ENCODE assay signal across 8 mouse cellular contexts in the genomic region with DNA sequence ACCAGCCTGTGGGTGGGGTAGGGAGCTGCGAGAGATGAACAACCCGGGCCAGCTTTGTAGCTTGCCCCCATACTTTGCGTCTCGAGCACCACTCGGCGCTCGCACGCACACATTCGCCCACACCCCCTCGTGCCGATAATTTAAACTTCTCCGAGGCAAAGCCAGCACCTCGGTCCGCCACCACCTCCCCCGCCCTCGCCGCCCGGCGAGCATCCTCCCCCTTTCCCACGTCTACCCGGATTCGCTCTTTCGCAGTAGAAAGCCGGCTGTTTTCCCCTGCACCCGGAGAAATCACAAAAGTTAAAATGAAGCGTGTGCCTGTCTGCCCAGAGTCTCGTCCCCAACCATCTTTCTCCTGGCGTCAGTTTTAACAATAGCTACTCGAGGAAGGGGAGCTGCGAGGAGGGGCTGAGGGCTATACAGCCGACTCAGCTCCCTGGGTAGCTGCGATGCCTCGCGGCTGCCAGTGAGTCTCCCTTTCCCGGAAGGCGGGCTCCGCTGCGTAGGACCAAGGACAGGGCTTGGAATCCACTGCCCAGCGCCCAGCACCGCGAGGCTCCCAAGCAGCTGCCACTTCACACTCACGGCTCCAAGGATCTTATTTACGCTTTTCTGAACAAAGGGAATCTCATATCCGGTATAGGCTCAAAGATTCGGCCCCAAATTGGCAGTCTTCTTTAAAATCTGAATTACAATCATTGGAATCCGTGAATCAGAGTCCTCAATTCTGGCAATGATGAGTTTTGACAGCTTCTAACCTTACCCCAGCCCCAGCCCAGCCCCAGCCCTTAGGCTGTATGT. TPM values are rescaled to one million over a fixed set of nuclear protein-coding genes. Genes with fewer than 3 reads are reported as not detected.
DNase-seq lines count a peak whose midpoint lies in the region; ATAC-seq lines count a peak whose summit lies in the region.

No protein-coding gene starts in this region.

- under 1% methylated on average over 46 of the region's 46 CpGs for WGBS in forebrain, embryonic 11.5 days
- WGBS in intestine, embryonic 16.5 days = 1% methylated on average over 46 of the region's 46 CpGs
- WGBS in midbrain, embryonic 11.5 days = under 1% methylated on average over 43 of the region's 46 CpGs

- H3K4me1 ChIP-seq in forebrain, embryonic 11.5 days (replicated peaks; ENCODE audit: control insufficient read depth, insufficient read depth, low read length) = peaks cover 8% of the 10 kb centered on the region; the same call in 1 of the 2 replicates
- peaks cover 25% of the 10 kb centered on the region for H3K4me1 ChIP-seq in intestine, embryonic 16.5 days (ENCODE audit: control insufficient read depth, insufficient read depth, low read length)
- H3K4me1 ChIP-seq in midbrain, embryonic 11.5 days (ENCODE audit: control insufficient read depth, insufficient read depth, low read length) = peaks cover 24% of the 10 kb centered on the region

- H3K27me3 ChIP-seq in forebrain, embryonic 11.5 days (ENCODE audit: control insufficient read depth, insufficient read depth, low read length) = peaks cover 17% of the 10 kb centered on the region; the same call in 1 of the 2 replicates
- H3K27me3 ChIP-seq in intestine, embryonic 16.5 days (replicated peaks; ENCODE audit: control insufficient read depth, insufficient read depth, low read length) = peaks cover 49% of the 10 kb centered on the region
- H3K27me3 ChIP-seq in midbrain, embryonic 11.5 days (ENCODE audit: control insufficient read depth, insufficient read depth, low read length) = peaks cover 15% of the 10 kb centered on the region

- peak; percentile 70 to 75 for DNase-seq in kidney, postnatal 4 days
- DNase-seq in kidney, adult 11 months = no peak
- DNase-seq in brain, adult 2 months (ENCODE audit: low read depth, low spot score) = peak; percentile 67
- DNase-seq in forebrain, embryonic 11.5 days (ENCODE audit: low spot score) = peak; percentile 79
- DNase-seq in midbrain, embryonic 11.5 days (ENCODE audit: low spot score, missing footprints) = peak; percentile 94
- peak; percentile 59 for DNase-seq in testis, postnatal 10 days (ENCODE audit: low spot score)
- no peak for DNase-seq in thymus, postnatal 10 days (ENCODE audit: low spot score in 2 of 2)

- H3K4me3 ChIP-seq in forebrain, embryonic 11.5 days (ENCODE audit: low read depth, low read length) = peak overlapping the region; percentile 47
- peak overlapping the region; percentile 53 for H3K4me3 ChIP-seq in intestine, embryonic 16.5 days (ENCODE audit: low read length)
- peak overlapping the region; percentile 67 for H3K4me3 ChIP-seq in midbrain, embryonic 11.5 days (ENCODE audit: low read depth, low read length)

- peak overlapping the region; percentile 48; the same call in 1 of the 2 replicates for H3K27ac ChIP-seq in forebrain, embryonic 11.5 days (ENCODE audit: low read depth, low read length)
- H3K27ac ChIP-seq in intestine, embryonic 16.5 days (ENCODE audit: low read length) = no peak overlapping the region
- H3K27ac ChIP-seq in midbrain, embryonic 11.5 days (ENCODE audit: low read depth, low read length) = peak overlapping the region; percentile 37; the same call in 1 of the 2 replicates

- peak overlapping the region; percentile 88 for H3K4me2 ChIP-seq in forebrain, embryonic 11.5 days (ENCODE audit: low read depth, low read length, severe bottlenecking)
- H3K4me2 ChIP-seq in intestine, embryonic 16.5 days (ENCODE audit: low read depth, low read length) = peak overlapping the region; percentile 75
- H3K4me2 ChIP-seq in midbrain, embryonic 11.5 days = peak overlapping the region; percentile 99

- peak overlapping the region; percentile 76 for H3K9ac ChIP-seq in forebrain, embryonic 11.5 days (ENCODE audit: low read length)
- no peak overlapping the region for H3K9ac ChIP-seq in intestine, embryonic 16.5 days (ENCODE audit: low read depth, low read length)
- peak overlapping the region; percentile 66 for H3K9ac ChIP-seq in midbrain, embryonic 11.5 days (ENCODE audit: low read length)

- H3K9me3 ChIP-seq in forebrain, embryonic 11.5 days (ENCODE audit: control insufficient read depth, low read length) = no peaks in the 10 kb centered on the region
- no peaks in the 10 kb centered on the region for H3K9me3 ChIP-seq in intestine, embryonic 16.5 days (ENCODE audit: control insufficient read depth, low read length)
- H3K9me3 ChIP-seq in midbrain, embryonic 11.5 days (ENCODE audit: control insufficient read depth, low read length) = no peaks in the 10 kb centered on the region

- no peaks in the 10 kb centered on the region for H3K36me3 ChIP-seq in forebrain, embryonic 11.5 days (ENCODE audit: control insufficient read depth, insufficient read depth, low read length)
- no peaks in the 10 kb centered on the region for H3K36me3 ChIP-seq in intestine, embryonic 16.5 days (ENCODE audit: control insufficient read depth, insufficient read depth, low read length)
- no peaks in the 10 kb centered on the region for H3K36me3 ChIP-seq in midbrain, embryonic 11.5 days (ENCODE audit: control insufficient read depth, insufficient read depth, low read length)

- peak; percentile 26 for ATAC-seq in forebrain, embryonic 11.5 days (replicated peaks; ENCODE audit: low FRiP score)
- peak; percentile 32; the same call in 1 of the 2 replicates for ATAC-seq in intestine, embryonic 16.5 days
- peak; percentile 33 for ATAC-seq in midbrain, embryonic 11.5 days (ENCODE audit: low FRiP score)

RNA-seq across cellular contexts. Expression of a gene that starts 25.8 kb away (rescaled TPM):
- 76.1 and 87.1 TPM in 2 replicates for polyA plus RNA-seq in forebrain, embryonic 11.5 days (2014; fragmentation: Nextera tagmentation; extraction: Ambion mirVana)
- polyA plus RNA-seq in intestine, embryonic 16.5 days (2015; fragmentation: Nextera tagmentation; extraction: Ambion mirVana) = 2.6 and 3.3 TPM in 2 replicates
- 93.7 and 103 TPM in 2 replicates for polyA plus RNA-seq in midbrain, embryonic 11.5 days (2014; fragmentation: Nextera tagmentation; extraction: Ambion mirVana)

Comparison
In these comparisons a context has a peak if more than half of its experiments do, and no peak if none do; other contexts are left out.
1. DNase-seq: peak in kidney, postnatal 4 days (2 of 2), brain, adult 2 months (single experiment), forebrain, embryonic 11.5 days (single experiment), midbrain, embryonic 11.5 days (single experiment) and testis, postnatal 10 days (single experiment); none in kidney, adult 11 months (single experiment) and thymus, postnatal 10 days (0 of 2).
2. RNA of a gene that starts 25.8 kb away (polyA plus RNA-seq): 93.7 to 103 TPM in midbrain, embryonic 11.5 days and 76.1 to 87.1 TPM in forebrain, embryonic 11.5 days; 2.6 to 3.3 TPM in intestine, embryonic 16.5 days; every median in the first group is over 10 times any median in the second.
3. Peak in every context shown above with its lines, with median percentiles within 50 percentile points of each other: ATAC-seq, H3K4me2 ChIP-seq and H3K4me3 ChIP-seq.